Comparison of ENCODE assay signal across 24 mouse cellular contexts in the genomic region with DNA sequence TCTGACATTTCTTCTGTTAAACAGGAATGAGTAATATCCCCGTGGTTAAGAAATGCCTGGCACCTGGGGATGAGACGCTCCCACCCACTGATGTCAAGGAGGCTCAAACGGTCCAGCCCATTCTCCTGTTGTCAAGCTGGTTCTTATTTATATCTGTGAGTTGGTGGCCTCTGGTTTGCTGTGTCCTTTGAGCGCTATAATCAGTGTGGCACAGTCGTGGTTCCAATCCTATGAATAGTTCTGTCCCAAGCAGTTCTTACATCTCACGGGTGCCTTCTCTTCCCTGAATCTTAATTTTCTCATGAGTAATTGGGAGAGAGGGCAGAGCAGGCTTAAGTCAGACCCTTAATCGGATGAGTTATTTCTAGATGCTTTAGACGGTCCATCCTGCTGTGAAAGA. TPM values are rescaled to one million over a fixed set of nuclear protein-coding genes. Genes with fewer than 3 reads are reported as not detected.
DNase-seq lines count a peak whose midpoint lies in the region; ATAC-seq and TF ChIP-seq lines count a peak whose summit lies in the region.
"Had no signal": no experiment of that assay in that cellular context is flagged by ENCODE, and none has a peak within 500 bp of the region (broad histone marks: within the 10 kb centered on the region; RNA-seq: fewer than 3 reads in every experiment).

No protein-coding gene starts in this region.

- ATAC-seq in intestine, embryonic 14.5 days (replicated peaks; ENCODE audit: low FRiP score, low TSS enrichment, low read depth): no peak
- ATAC-seq in intestine, embryonic 16.5 days: no peak
- ATAC-seq: CD4-positive, CD25-positive, alpha-beta regulatory T cell, adult 4 months; forebrain, embryonic 13.5 days; forebrain, embryonic 16.5 days; hindbrain, embryonic 16.5 days had no signal

- DNase-seq in intestine, embryonic 14.5 days (ENCODE audit: low spot score): peak; percentile 18
- peak; percentile 37 for DNase-seq in retina, postnatal 7 days (ENCODE audit: low read depth, low spot score)
- DNase-seq in yolk sac, embryonic 10.5 days (ENCODE audit: low spot score): no peak
- no peak for DNase-seq in testis, postnatal 14 days (ENCODE audit: low spot score)
- DNase-seq: adrenal gland, adult 2 months; adrenal gland, postnatal 14 days; cerebellum, adult 11-12 months; cerebellum, adult 8-10 months; cerebellum, postnatal 10 days; cerebellum, postnatal 36 days; gastrocnemius, postnatal 25 days; heart, adult 2 months; heart, postnatal 36 days had no signal

- H3K9ac ChIP-seq in intestine, embryonic 14.5 days (ENCODE audit: low read length): no peak overlapping the region
- no peak overlapping the region for H3K9ac ChIP-seq in intestine, embryonic 16.5 days (ENCODE audit: low read depth, low read length)
- H3K9ac ChIP-seq: forebrain, embryonic 13.5 days; heart, embryonic 13.5 days; hindbrain, embryonic 13.5 days had no signal

- H3K4me1 ChIP-seq in intestine, embryonic 14.5 days (replicated peaks; ENCODE audit: control insufficient read depth, insufficient read depth, low read length): no peaks in the 10 kb centered on the region
- no peaks in the 10 kb centered on the region for H3K4me1 ChIP-seq in intestine, embryonic 16.5 days (ENCODE audit: control insufficient read depth, insufficient read depth, low read length)
- peaks cover 12% of the 10 kb centered on the region for H3K4me1 ChIP-seq in olfactory bulb, adult 2 months (ENCODE audit: control insufficient read depth, insufficient read depth, low read length)
- H3K4me1 ChIP-seq: forebrain, embryonic 10.5 days; forebrain, embryonic 13.5 days; heart, embryonic 10.5 days; heart, embryonic 13.5 days; hindbrain, embryonic 10.5 days; hindbrain, embryonic 13.5 days had no signal

- no peak overlapping the region for H3K27ac ChIP-seq in intestine, embryonic 14.5 days (ENCODE audit: low read depth)
- H3K27ac ChIP-seq in intestine, embryonic 16.5 days (ENCODE audit: low read length): no peak overlapping the region
- H3K27ac ChIP-seq in olfactory bulb, adult 2 months (ENCODE audit: insufficient read depth, low read depth, low read length): peak overlapping the region; percentile 88; the same call in 1 of the 2 replicates
- H3K27ac ChIP-seq: forebrain, embryonic 10.5 days; forebrain, embryonic 13.5 days; heart, adult 2 months; heart, embryonic 10.5 days; heart, embryonic 13.5 days; hindbrain, embryonic 10.5 days; hindbrain, embryonic 13.5 days had no signal

- no peak overlapping the region for H3K4me3 ChIP-seq in intestine, embryonic 14.5 days (ENCODE audit: low read depth, low read length)
- H3K4me3 ChIP-seq in intestine, embryonic 16.5 days (ENCODE audit: low read length): no peak overlapping the region
- no peak overlapping the region for H3K4me3 ChIP-seq in olfactory bulb, adult 2 months (ENCODE audit: insufficient read depth, low read depth, low read length)
- H3K4me3 ChIP-seq: forebrain, embryonic 10.5 days; forebrain, embryonic 13.5 days; heart, adult 2 months; heart, embryonic 10.5 days; heart, embryonic 13.5 days; hindbrain, embryonic 10.5 days; hindbrain, embryonic 13.5 days had no signal

- no peak for TF ChIP-seq POLR2A in olfactory bulb, adult 2 months (IDR thresholded peaks at IDR 0.05; ENCODE audit: insufficient read depth, low read depth, low read length)

- H3K9me3 ChIP-seq in intestine, embryonic 14.5 days (ENCODE audit: control insufficient read depth, low read length): no peaks in the 10 kb centered on the region
- H3K9me3 ChIP-seq in intestine, embryonic 16.5 days (ENCODE audit: control insufficient read depth, low read length): no peaks in the 10 kb centered on the region
- H3K9me3 ChIP-seq: forebrain, embryonic 10.5 days; forebrain, embryonic 13.5 days; heart, embryonic 10.5 days; heart, embryonic 13.5 days; hindbrain, embryonic 10.5 days; hindbrain, embryonic 13.5 days had no signal

- H3K27me3 ChIP-seq in intestine, embryonic 14.5 days (replicated peaks; ENCODE audit: control insufficient read depth, insufficient read depth, low read length): no peaks in the 10 kb centered on the region
- H3K27me3 ChIP-seq in intestine, embryonic 16.5 days (replicated peaks; ENCODE audit: control insufficient read depth, insufficient read depth, low read length): no peaks in the 10 kb centered on the region
- H3K27me3 ChIP-seq: forebrain, embryonic 13.5 days; hindbrain, embryonic 13.5 days had no signal

- no peak overlapping the region for H3K4me2 ChIP-seq in intestine, embryonic 14.5 days (ENCODE audit: low read length)
- no peak overlapping the region for H3K4me2 ChIP-seq in intestine, embryonic 16.5 days (ENCODE audit: low read depth, low read length)
- H3K4me2 ChIP-seq: forebrain, embryonic 13.5 days; heart, embryonic 13.5 days; hindbrain, embryonic 13.5 days had no signal

- 78% methylated on average over 8 of the region's 8 CpGs for WGBS in intestine, embryonic 14.5 days
- WGBS in intestine, embryonic 16.5 days: 81% methylated on average over 8 of the region's 8 CpGs
- WGBS in olfactory bulb, adult 2 months: 32% methylated on average over 8 of the region's 8 CpGs

- no peak for TF ChIP-seq CTCF in olfactory bulb, adult 2 months (IDR thresholded peaks at IDR 0.05; ENCODE audit: insufficient read depth, low read depth, low read length)

- no peaks in the 10 kb centered on the region for H3K36me3 ChIP-seq in intestine, embryonic 14.5 days (ENCODE audit: control insufficient read depth, insufficient read depth, low read length)
- no peaks in the 10 kb centered on the region for H3K36me3 ChIP-seq in intestine, embryonic 16.5 days (ENCODE audit: control insufficient read depth, insufficient read depth, low read length)
- H3K36me3 ChIP-seq: forebrain, embryonic 10.5 days; heart, embryonic 10.5 days; heart, embryonic 13.5 days; hindbrain, embryonic 10.5 days; hindbrain, embryonic 13.5 days had no signal

RNA-seq across cellular contexts. Expression of gene Ank3, which starts 40.9 kb away (rescaled TPM):
- polyA plus RNA-seq in intestine, embryonic 14.5 days (2014; fragmentation: Nextera tagmentation; extraction: Ambion mirVana): 24.7 and 29.0 TPM in 2 replicates
- 21.7 and 26.8 TPM in 2 replicates for polyA plus RNA-seq in intestine, embryonic 16.5 days (2015; fragmentation: Nextera tagmentation; extraction: Ambion mirVana)
- 54.9 and 212 TPM in 2 replicates for polyA plus RNA-seq in olfactory bulb, adult 2 months (2012; ENCODE audit: insufficient read depth, insufficient read length, low replicate concordance, missing spikeins)

Comparison
In these comparisons a context has a peak if more than half of its experiments do, and no peak if none do; other contexts are left out.
1. DNase-seq: peak in intestine, embryonic 14.5 days (single experiment) and retina, postnatal 7 days (single experiment); none in yolk sac, embryonic 10.5 days (single experiment) and testis, postnatal 14 days (single experiment).